Mouse (Mus musculus) thymus, postnatal 4 days (tissue): ENCODE measurements around the gene Ctnnd1.

ENCODE experiments used
- DNase-seq: peaks from one replicate; pipeline ENCODE4 v3.0.0; 2021

Ctnnd1 gene

GRCm38 (mm10) chr2:84599270-84599888 is 51.2 kb downstream of the Ctnnd1 start:
- no peak for DNase-seq

GRCm38 (mm10) chr2:84597123-84597522 is 53.4 kb downstream of the Ctnnd1 start:
- no peak for DNase-seq

- DNase-seq, result no peak
These were observed 57.8 kb downstream of the Ctnnd1 start for GRCm38 (mm10) chr2:84592801-84593200.

DNA sequence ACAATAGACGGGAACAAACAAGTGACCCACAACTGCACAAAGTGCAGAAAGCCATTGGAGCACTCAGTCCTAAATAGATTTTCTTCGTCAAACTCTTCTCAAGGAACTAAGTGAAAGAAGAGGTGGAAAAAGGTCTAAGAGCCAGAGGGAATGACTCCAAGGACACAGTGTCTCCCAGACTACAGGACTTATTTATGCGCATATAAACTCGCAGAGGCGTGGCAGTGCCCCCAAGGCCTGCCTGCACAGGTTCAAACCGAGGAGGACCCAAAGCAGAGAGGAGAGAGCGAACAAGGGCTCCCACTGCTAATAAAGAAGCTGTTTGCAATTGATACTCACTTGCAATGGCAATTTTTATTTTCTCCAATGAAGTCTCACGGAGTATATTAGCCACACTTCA is 64.9 kb downstream of the Ctnnd1 start:
- DNase-seq, result no peak

GRCm38 (mm10) chr2:84582286-84582685 is 68.3 kb downstream of the Ctnnd1 start:
- no peak for DNase-seq

DNA sequence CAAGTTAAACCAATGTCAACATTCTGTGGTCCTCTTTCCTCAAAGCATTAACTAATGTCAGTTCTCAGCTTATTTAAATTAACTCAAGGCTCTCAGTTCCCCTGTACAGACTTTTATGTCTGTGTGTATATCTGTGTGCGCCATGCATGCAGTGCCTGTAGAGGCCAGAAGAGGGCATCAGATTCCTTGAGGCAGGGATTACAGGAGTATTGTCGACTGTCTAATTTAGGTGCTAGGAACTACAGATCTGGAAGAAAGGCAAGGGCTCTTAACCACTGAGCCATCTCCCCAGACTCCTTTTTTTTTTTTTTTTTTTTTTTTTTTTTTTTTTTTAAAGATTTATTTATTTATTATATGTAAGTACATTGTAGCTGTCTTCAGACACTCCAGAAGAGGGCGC is 69.4 kb downstream of the Ctnnd1 start:
- DNase-seq, result peak; percentile 54

- DNase-seq, result no peak
These were observed 71.3 kb downstream of the Ctnnd1 start for GRCm38 (mm10) chr2:84579311-84579710.

DNA sequence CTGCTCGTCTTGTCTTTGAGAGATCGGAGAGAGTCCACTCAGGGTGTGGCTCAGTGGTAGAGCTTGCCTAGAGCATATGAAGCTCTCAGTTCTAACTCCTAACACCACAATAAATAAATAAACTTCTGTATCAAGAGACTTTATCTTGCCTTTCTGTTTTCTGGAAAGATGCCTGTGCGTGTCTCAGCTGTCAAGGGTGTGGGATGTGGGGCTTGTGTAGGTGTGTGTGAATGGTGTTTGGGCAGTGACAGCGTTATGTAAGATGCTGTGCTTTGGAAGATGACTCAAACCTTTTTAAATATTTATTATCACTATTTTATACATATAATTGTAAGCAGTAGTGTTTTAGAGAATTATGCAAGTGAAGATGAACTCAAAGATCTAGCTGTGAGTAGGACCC is 76.4 kb downstream of the Ctnnd1 start:
- no peak for DNase-seq

GRCm38 (mm10) chr2:84556888-84557514 is 93.6 kb downstream of the Ctnnd1 start:
- DNase-seq, result no peak

GRCm38 (mm10) chr2:84551390-84552100 is 99.0 kb downstream of the Ctnnd1 start:
- DNase-seq, result no peak
